Mouse (Mus musculus): ENCODE measurements around the gene Lad1. TPM values are rescaled to one million over a fixed set of nuclear protein-coding genes. Genes with fewer than 3 reads are reported as not detected.

Gene Lad1
- 3.9 and 6.1 TPM in 2 replicates for polyA plus RNA-seq (2012; ENCODE audit: low replicate concordance)

GRCm38 (mm10) chr1:135818481-135819086 lies at the start of gene Lad1:
Gene Lad1, plus strand, starts transcription at chr1:135818598.

DNA sequence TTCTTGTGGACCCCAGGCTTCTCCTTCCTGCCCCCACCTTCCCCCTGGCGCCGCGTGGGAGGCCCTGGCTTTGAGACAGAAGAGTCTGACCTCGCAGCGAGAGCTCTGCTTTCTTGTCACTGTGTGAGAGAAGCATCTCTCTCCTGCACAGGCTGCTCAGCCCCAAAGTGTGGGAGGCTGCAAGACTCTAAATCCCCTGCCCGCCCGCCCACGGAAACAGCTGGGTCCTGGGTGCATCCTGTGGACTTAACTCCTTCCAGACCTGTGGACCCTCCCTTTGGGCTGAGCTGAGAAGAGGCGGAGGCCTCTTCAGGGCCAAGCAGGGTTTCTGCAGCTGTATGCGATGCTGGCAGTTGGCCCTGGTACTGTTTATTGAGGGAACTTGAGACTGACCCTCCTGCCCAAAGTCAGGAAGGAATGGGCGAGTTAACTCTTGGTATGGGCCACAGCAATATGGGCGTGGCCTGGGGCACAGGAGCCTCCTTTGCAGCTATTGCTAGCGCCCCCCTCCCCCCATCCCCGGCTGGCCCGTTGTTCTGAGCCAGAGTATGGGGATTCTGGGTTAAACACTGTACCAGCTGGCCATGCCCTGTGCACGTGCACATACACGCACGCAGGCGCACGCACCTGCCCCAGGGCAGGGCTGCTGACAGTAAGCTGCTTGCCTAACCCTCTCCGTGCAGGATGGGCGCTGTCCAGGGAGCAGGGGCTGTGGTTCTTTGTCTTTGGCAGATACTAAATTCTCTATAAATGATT lies 39.4 kb upstream of the Lad1 start, which contains the start of gene Tnni1:
Tnni1 (plus strand) TSS at position 655 of the 756 bp plus-strand sequence.

DNA sequence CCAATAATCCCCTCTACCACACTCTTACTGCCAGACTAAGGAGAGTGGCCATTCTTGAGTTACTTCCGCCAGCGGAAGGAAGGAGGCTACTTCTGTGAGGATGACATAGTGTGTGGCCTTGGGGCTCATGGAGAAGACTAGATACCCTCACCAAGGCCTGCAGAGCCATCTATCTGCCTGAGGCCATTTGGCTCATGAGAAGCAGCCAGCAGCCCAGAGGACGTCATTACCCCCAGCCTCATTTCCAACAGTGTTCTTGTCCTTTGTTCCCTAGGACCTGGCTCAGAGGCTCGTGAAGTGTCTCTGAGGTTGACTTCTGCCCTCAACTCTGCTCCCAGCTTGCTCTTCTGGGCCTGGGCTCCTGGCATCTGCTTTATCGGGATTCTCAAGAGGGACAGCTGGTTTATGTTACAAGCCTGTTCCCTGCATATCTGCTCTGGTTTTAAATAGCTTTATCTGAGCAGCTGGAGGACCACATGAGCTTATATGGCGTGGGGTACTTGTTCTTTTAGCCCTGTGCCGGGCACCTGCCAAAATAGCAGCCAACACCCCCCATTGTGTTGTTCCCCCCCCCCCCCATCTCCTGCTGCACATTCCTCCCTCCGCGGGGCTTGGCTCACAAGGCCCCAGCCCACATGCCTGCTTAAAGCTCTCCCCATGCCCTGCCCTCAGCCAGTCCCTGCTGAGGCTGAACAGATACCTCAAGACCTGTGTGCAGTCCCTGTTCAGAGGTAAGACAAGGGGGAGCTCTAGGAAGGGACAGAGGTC lies 17.5 kb downstream of the Lad1 start, which contains the start of gene Tnnt2:
Tnnt2 (plus strand) TSS at position 639 of the 768 bp plus-strand sequence.

Other genes starting within 250 kb of the Lad1 start
- 26.9 and 27.6 TPM in 2 replicates for gene Nav1, start 211.3 kb upstream of the Lad1 start, polyA plus RNA-seq (2012; ENCODE audit: low replicate concordance)
- gene Csrp1, start 98.5 kb upstream of the Lad1 start, polyA plus RNA-seq (2012; ENCODE audit: low replicate concordance): 34.8 and 34.9 TPM in 2 replicates
- 2.3 and 2.8 TPM in 2 replicates for gene Phlda3, start 52.5 kb upstream of the Lad1 start, polyA plus RNA-seq (2012; ENCODE audit: low replicate concordance)
- 0.42 TPM in 1 of 2 replicates, not detected in the other for gene Tnni1, start 39.2 kb upstream of the Lad1 start, polyA plus RNA-seq (2012; ENCODE audit: low replicate concordance)
- gene Tnnt2, start 17.8 kb downstream of the Lad1 start, polyA plus RNA-seq (2012; ENCODE audit: low replicate concordance): 0.13 and 0.20 TPM in 2 replicates
- gene Pkp1, start 100.6 kb downstream of the Lad1 start, polyA plus RNA-seq (2012; ENCODE audit: low replicate concordance): not detected in 2 replicates
- gene Igfn1, start 187.7 kb downstream of the Lad1 start, polyA plus RNA-seq (2012; ENCODE audit: low replicate concordance): 0.02 and 0.03 TPM in 2 replicates
- 7.1 and 12.5 TPM in 2 replicates for gene Tmem9, start 189.6 kb downstream of the Lad1 start, polyA plus RNA-seq (2012; ENCODE audit: low replicate concordance)
- not detected in 2 replicates for gene Ascl5, start 232.2 kb downstream of the Lad1 start, polyA plus RNA-seq (2012; ENCODE audit: low replicate concordance)
- gene Cacna1s, start 234.2 kb downstream of the Lad1 start, polyA plus RNA-seq (2012; ENCODE audit: low replicate concordance): 11.2 and 17.2 TPM in 2 replicates

All from hematopoietic multipotent progenitor cell, adult 10-12 weeks (in vitro differentiated cells).